Mouse (Mus musculus) layer of hippocampus, adult 11-12 months (tissue): ENCODE measurements at regions not wholly inside any gene's neighbourhood (a gene's known extent, or its start where the extent isn't known, plus 50 kb on each side); places are given as distances from the start of the nearest gene placed in this dataset.

ENCODE experiments used
- DNase-seq: peaks from one replicate; pipeline ENCODE4 v3.0.0; 2022; ENCODE audit warnings: low spot score

GRCm38 (mm10) chr1:168008216-168008615 lies 319.2 kb downstream of the Lmx1a start:
- no peak for DNase-seq

GRCm38 (mm10) chr1:168010416-168010815 lies 321.4 kb downstream of the Lmx1a start:
- DNase-seq, result no peak

- no peak for DNase-seq
Observed at GRCm38 (mm10) chr1:168012069-168012468, 323.0 kb downstream of the Lmx1a start.

DNA sequence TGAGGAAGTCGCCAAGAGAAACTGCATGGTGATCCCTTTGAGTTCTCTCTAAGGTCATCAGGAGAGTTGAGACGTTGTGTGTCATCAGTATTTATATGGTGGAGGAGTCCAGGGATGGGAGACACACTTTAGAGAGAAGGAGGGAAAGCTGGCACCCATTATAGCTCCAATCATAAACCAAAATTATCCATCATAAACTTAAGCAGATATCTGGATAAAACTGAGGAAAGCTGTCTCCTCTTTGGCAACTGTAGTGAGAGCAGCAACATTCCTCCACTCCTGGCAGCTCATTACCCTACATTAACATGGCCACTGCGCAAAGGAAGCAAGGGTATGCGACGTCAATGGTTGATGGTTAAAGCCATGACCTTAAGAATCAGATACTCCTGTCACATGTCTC lies 323.6 kb downstream of the Lmx1a start:
- no peak for DNase-seq

DNA sequence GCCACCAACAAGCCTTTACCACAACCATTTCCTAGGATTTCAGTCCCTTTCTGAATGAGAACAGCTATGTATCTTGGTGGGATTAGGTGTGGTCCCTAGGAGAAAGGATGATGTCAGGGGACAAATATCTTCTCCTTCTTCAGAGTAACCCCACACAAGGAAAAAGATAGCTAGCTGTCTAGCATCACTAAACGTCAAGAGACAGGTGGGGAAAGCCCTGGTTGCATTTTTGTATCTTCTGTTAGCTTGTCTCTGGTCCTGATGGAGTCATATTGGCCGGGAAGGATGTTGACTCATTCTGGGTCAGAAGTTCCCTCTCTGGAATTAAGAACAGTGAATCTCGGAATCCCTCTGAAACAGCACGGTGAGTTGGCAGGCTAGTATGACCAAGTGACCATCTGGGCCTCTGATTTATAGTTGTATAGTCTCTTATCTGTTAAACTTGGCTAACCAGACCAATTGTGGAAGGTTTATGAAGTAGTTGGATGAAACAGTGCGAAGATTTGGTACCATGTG lies 327.4 kb downstream of the Lmx1a start:
- DNase-seq, result no peak

- DNase-seq, result no peak
Observed at GRCm38 (mm10) chr1:168026481-168026880, 337.4 kb downstream of the Lmx1a start.

- DNase-seq, result no peak
Observed at GRCm38 (mm10) chr1:168044765-168045164, 355.7 kb downstream of the Lmx1a start.

DNA sequence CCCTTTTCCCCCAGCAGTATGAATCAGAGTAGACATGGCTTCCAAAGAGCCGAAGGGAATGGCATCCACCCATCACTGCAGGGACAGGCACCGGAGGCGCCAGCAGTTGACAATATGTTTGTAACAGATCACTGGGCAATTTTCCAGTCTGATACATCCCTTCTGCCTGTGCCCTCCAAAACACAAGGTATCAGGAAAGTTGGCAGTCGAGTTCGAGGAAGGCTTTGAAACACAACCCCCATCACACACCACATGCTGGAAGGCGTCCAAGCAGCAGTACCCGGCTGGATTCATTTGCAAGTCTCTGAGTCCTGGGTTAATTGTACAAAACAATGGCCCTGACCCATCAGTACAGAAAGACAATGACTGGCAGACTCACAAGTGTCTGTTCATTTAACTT lies 357.3 kb downstream of the Lmx1a start:
- peak; percentile 60 for DNase-seq

DNA sequence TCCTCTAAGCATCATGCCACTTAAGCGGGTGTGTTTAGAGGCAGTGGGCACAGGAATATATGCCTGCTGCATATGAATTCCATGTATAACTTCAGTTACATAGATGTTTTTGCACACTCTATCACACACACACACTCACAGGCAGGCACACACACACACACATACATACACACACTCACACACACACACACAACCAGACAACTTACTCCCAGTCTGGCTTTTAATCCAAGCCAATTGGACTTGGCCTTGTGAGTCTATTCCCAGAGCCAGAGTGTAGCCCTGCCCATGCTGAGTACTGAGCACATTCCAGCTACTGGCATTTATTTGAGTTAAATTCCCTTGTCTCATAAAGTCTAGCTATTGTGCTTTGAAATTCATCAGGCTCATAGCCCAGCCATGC lies 357.7 kb downstream of the Lmx1a start:
- DNase-seq, result no peak

DNA sequence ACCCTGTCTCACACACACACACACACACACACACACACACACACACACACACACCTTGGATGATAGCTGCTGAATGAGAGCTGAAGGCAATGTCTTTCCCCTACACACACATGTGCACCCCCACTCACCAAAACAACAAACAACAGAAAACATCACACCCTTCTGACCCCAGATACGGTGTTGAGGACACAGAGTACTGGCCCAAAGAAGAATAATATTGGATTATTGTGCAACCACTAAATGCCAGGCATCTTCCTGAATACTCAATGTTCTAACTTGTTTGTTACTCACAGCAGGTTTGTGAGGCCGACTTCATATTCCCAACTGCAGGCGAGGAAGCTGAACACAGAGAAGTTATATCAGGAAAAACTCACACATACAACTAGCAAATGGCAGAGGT lies 360.9 kb downstream of the Lmx1a start:
- DNase-seq, result no peak

DNA sequence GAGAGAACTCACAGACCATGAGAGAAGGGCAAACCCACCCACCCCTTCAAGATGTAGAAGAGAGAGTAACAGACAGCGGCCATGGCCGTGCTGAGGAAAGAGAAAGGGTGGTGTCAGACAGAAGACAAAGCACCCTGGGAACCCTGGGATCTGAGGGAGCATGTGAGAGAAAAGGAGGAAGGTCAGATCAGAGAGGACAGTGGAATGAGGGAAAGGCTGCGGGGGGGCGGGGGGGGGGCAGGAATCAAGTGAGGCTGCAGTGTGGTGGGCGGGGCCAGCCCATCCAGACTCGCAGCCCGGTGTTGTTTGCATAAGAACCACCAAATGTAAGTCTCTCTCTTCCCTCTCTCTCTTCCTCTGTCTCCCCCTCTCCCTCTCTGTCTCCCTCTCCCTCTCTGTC lies 367.4 kb downstream of the Lmx1a start:
- no peak for DNase-seq

GRCm38 (mm10) chr1:168057479-168057878 lies 368.4 kb downstream of the Lmx1a start:
- DNase-seq, result no peak

DNA sequence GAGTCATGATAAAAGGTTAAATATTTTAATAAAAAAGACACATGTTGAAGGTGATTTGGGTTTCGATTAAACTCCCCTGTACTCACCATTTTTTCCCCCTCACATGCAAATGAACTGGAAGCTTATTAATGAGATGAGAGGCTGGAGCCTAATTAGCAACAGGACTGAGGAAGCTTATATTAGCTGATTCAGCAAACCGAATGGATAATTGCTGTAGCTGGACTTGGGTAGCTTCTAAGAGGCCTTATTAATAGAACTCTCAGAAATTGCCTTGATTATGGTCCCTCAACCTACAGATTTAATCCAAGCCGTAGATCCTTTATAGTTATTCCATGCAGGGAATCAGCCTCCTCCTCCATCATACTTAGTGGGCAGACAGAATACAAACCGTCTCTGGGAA lies 369.7 kb downstream of the Lmx1a start:
- no peak for DNase-seq

- no peak for DNase-seq
Observed at GRCm38 (mm10) chr1:168064065-168064664, 367.9 kb downstream of the Pbx1 start.

GRCm38 (mm10) chr1:168065598-168066041 lies 366.4 kb downstream of the Pbx1 start:
- DNase-seq, result no peak

DNA sequence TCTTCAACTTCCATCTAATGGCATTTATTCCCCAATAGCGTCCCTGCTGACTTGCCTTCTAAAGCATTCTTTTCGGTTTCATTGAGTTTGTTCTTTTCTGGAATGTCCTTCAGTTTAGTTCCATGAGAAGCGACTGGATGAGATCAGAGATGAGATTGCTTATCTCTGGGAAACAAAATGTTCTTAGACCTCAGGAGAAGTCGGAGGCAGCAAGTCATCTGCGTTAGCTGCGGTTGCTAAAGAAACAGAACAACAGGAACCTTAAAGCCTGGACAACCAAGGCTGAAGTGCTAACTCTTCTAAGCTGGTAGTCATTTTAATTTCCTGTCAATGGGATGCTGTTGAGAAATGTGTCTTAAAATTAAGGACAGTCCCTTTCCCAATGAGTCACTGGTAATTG lies 365.3 kb downstream of the Pbx1 start:
- no peak for DNase-seq

DNA sequence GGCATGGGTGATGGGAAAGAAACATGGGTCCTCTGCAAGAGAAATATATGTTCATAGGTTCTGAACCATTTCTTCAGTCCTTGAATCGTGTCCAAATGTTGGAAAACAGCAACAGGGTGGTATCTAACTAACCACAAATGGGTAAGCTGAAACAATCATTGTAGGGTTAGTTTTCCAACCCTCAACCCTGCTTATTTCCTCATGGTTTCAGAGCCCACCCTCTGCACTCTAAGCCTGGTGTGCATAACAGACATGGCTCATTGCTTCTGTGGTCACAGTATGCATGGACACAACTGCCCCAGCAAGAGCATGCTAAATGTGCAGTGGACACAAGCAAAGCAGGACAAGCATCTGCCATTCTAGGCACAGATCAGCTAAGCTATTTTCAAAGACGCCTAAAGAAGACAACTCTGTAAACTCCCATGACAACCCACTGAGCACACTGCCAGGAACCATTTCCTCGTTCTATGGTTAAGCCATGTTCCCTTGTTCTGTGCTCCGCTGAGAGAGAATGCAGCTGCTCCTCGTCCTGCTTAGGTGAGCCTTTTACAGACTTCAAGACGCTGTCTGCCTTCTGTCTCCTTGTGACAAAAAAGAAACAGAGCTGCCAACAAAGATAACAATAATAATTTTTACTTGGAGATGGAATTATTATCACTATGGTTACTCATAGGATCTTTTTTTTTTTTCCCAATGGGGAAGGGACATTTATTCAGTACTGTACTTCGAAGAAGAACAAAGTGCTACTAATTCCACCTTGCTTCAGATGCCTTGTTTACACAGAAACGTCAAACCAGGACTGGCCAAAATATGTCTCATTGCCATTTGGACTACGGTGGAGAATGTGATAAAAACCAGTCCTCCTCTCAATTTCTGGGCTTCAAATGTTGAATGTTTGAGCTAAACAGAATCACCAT lies 363.8 kb downstream of the Pbx1 start:
- no peak for DNase-seq

DNA sequence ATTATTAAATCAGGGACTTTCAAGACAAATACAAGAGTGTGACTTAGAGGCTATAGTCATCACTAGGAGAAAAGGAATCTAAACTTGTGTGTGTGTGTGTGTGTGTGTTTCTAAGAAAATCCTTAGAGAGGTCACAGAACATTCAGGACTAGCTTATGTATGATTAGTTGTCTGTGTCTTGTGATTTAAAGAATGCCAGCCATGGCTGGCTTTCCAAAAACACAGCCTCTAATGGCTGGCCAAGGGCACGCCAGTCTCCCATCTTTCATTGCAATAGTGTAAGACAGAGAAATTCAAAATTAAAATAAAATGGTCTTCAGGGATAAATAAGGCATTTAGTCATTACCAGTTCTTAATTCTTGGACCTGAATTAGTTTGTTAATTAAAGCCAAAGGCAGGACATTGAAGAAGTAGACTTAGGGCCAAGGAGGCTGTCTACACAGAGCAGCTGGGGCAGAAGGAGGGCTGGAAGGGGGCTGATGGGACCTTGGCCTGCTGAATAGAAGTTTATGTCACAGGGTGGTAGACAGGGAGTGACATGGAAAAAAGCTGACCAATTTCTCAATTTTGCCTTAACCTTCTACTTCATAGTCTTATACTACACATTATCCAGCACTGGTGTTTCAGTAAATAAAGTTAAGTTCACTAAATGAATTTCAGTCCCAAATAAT lies 363.0 kb downstream of the Pbx1 start:
- no peak for DNase-seq
